In the genomic region with DNA sequence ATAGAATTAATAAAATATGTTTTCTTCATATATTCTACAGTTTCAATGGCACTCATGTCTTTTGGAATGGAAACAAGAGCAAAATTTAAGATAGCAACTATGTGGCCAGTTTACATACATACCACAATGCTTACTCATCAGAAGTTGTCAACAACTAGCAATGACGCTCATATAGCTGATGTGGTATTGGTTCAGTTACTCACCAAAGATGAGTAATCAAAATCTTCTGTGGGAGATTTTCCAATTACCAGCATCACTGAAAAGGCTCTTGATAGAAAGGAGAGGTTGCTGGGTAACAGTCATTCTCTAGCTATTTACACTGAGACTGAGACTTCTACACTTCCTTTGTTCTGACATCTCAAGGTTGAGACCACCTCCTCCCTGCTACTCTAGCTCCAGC, we compare ENCODE assay signal across 24 mouse cellular contexts. TPM values are rescaled to one million over a fixed set of nuclear protein-coding genes. Genes with fewer than 3 reads are reported as not detected.
DNase-seq lines count a peak whose midpoint lies in the region; ATAC-seq and TF ChIP-seq lines count a peak whose summit lies in the region.
"Had no signal": no experiment of that assay in that cellular context is flagged by ENCODE, and none has a peak within 500 bp of the region (broad histone marks: within the 10 kb centered on the region; RNA-seq: fewer than 3 reads in every experiment).

No protein-coding gene starts in this region.

- peak; percentile 99 for DNase-seq in 3T3-L1 (ENCODE audit: low read depth, low spot score)
- peak; percentile 43 for DNase-seq in induced T-regulatory cell, adult 2 months (ENCODE audit: low read depth)
- DNase-seq in T-cell, adult 2 months (ENCODE audit: low spot score): no peak
- no peak for DNase-seq in lung, postnatal 0 days (ENCODE audit: low spot score)
- DNase-seq: adrenal gland, adult 8-10 months; adrenal gland, postnatal 36 days; B cell, adult 2 months; cerebellum, adult 11 months; cerebellum, adult 8-10 months; cerebellum, postnatal 25 days; gastrocnemius, postnatal 10 days; heart, adult 2 months; kidney, adult 11 months; kidney, adult 9 months had no signal

- H3K36me3 ChIP-seq in lung, postnatal 0 days (ENCODE audit: insufficient read depth, low read length): no peaks in the 10 kb centered on the region
- H3K36me3 ChIP-seq in kidney, embryonic 15.5 days: no peaks in the 10 kb centered on the region
- H3K36me3 ChIP-seq: embryonic facial prominence, embryonic 10.5 days; forebrain, embryonic 15.5 days; heart, embryonic 12.5 days; hindbrain, embryonic 10.5 days had no signal

- H3K9ac ChIP-seq in lung, postnatal 0 days (replicated peaks; ENCODE audit: low read depth): no peak overlapping the region
- H3K9ac ChIP-seq in kidney, embryonic 15.5 days: no peak overlapping the region
- H3K9ac ChIP-seq: forebrain, embryonic 15.5 days; heart, embryonic 12.5 days; hindbrain, embryonic 14.5 days had no signal

- WGBS in lung, postnatal 0 days: 80% methylated on average over 1 of the region's 1 CpGs
- WGBS in kidney, embryonic 15.5 days: 93% methylated on average over 1 of the region's 1 CpGs

- ATAC-seq in CD4-positive, CD25-positive, alpha-beta regulatory T cell, adult 4 months: peak; percentile 68
- peak; percentile 53 for ATAC-seq in activated CD4-positive, CD25-positive, alpha-beta regulatory T cell, adult 4 months
- no peak for ATAC-seq in lung, postnatal 0 days
- ATAC-seq in granulocyte monocyte progenitor cell, adult 5-6 weeks (replicated peaks; ENCODE audit: poor library complexity, severe bottlenecking): no peak
- ATAC-seq in kidney, embryonic 15.5 days (replicated peaks; ENCODE audit: low FRiP score): no peak
- ATAC-seq: forebrain, embryonic 15.5 days had no signal

- no peak for TF ChIP-seq EP300 in lung, postnatal 0 days (IDR thresholded peaks at IDR 0.05)

- H3K4me3 ChIP-seq in lung, postnatal 0 days (ENCODE audit: low read depth, low read length): no peak overlapping the region
- H3K4me3 ChIP-seq in kidney, embryonic 15.5 days (replicated peaks): no peak overlapping the region
- H3K4me3 ChIP-seq: embryonic facial prominence, embryonic 10.5 days; erythroblast, embryonic 14.5 days; forebrain, embryonic 15.5 days; heart, adult 2 months; heart, embryonic 12.5 days; hindbrain, embryonic 10.5 days had no signal

- no peaks in the 10 kb centered on the region for H3K9me3 ChIP-seq in lung, postnatal 0 days (ENCODE audit: low read length)
- no peaks in the 10 kb centered on the region for H3K9me3 ChIP-seq in kidney, embryonic 15.5 days (replicated peaks)
- H3K9me3 ChIP-seq: embryonic facial prominence, embryonic 10.5 days; forebrain, embryonic 15.5 days; hindbrain, embryonic 10.5 days had no signal

- no peak for TF ChIP-seq CTCF in lung, postnatal 0 days (IDR thresholded peaks at IDR 0.05)

- no peak overlapping the region for H3K27ac ChIP-seq in lung, postnatal 0 days (ENCODE audit: low read length)
- H3K27ac ChIP-seq in kidney, embryonic 15.5 days: no peak overlapping the region
- H3K27ac ChIP-seq: embryonic facial prominence, embryonic 10.5 days; forebrain, embryonic 15.5 days; heart, adult 2 months; hindbrain, embryonic 10.5 days; hindbrain, embryonic 14.5 days had no signal

- H3K4me2 ChIP-seq in lung, postnatal 0 days (replicated peaks; ENCODE audit: low read depth, low read length): no peak overlapping the region
- no peak overlapping the region for H3K4me2 ChIP-seq in kidney, embryonic 15.5 days
- H3K4me2 ChIP-seq: forebrain, embryonic 15.5 days; heart, embryonic 12.5 days; hindbrain, embryonic 14.5 days had no signal

- H3K27me3 ChIP-seq in lung, postnatal 0 days (replicated peaks; ENCODE audit: insufficient read depth, low read length): no peaks in the 10 kb centered on the region
- no peaks in the 10 kb centered on the region for H3K27me3 ChIP-seq in kidney, embryonic 15.5 days
- H3K27me3 ChIP-seq: forebrain, embryonic 15.5 days; heart, embryonic 12.5 days had no signal

- H3K4me1 ChIP-seq in lung, postnatal 0 days (ENCODE audit: insufficient read depth, low read depth, low read length): no peaks in the 10 kb centered on the region
- no peaks in the 10 kb centered on the region for H3K4me1 ChIP-seq in kidney, embryonic 15.5 days
- H3K4me1 ChIP-seq: embryonic facial prominence, embryonic 10.5 days; forebrain, embryonic 15.5 days; heart, embryonic 12.5 days; hindbrain, embryonic 10.5 days had no signal

RNA-seq across cellular contexts. Expression of gene Camk2d, which starts 25.5 kb away (rescaled TPM):
- polyA plus RNA-seq in CD4-positive, CD25-positive, alpha-beta regulatory T cell, adult 4 months (2017; shearing (Covaris generic)): 10 to 100 TPM; 62.2 to 75.6 TPM
- polyA plus RNA-seq in activated CD4-positive, CD25-positive, alpha-beta regulatory T cell, adult 4 months (2017; shearing (Covaris generic)): 10 to 100 TPM; 41.6 to 80.5 TPM
- polyA plus RNA-seq in lung, postnatal 0 days (2015; fragmentation: Nextera tagmentation; extraction: Ambion mirVana): 36.6 and 39.9 TPM in 2 replicates
- 11.8 and 14.5 TPM in 2 replicates for total RNA-seq in granulocyte monocyte progenitor cell, adult 5-6 weeks (2014; fragmentation: Nextera tagmentation)
- 8.6 and 14.9 TPM in 2 replicates for total RNA-seq in granulocyte monocyte progenitor cell, adult 5-6 weeks (2017)
- polyA plus RNA-seq in kidney, embryonic 15.5 days (2015; fragmentation: Nextera tagmentation; extraction: Ambion mirVana): 23.5 and 30.6 TPM in 2 replicates
- polyA plus RNA-seq: erythroblast, embryonic 14.5 days had no signal

Comparison
In these comparisons a context has a peak if more than half of its experiments do, and no peak if none do; other contexts are left out.
1. DNase-seq: peak in 3T3-L1 (single experiment) and induced T-regulatory cell, adult 2 months (single experiment); none in T-cell, adult 2 months (single experiment) and lung, postnatal 0 days (single experiment).
2. ATAC-seq: peak in CD4-positive, CD25-positive, alpha-beta regulatory T cell, adult 4 months (single experiment) and activated CD4-positive, CD25-positive, alpha-beta regulatory T cell, adult 4 months (single experiment); none in lung, postnatal 0 days (single experiment), granulocyte monocyte progenitor cell, adult 5-6 weeks (single experiment) and kidney, embryonic 15.5 days (single experiment).